Mouse (Mus musculus): ENCODE data around the gene Prkd3. TPM values are rescaled to one million over a fixed set of nuclear protein-coding genes. Genes with fewer than 3 reads are reported as not detected.

The Prkd3 gene
- total and polyA plus RNA-seq, 2 experiments from 2014 or later: 9.6 to 29.7 TPM

DNA sequence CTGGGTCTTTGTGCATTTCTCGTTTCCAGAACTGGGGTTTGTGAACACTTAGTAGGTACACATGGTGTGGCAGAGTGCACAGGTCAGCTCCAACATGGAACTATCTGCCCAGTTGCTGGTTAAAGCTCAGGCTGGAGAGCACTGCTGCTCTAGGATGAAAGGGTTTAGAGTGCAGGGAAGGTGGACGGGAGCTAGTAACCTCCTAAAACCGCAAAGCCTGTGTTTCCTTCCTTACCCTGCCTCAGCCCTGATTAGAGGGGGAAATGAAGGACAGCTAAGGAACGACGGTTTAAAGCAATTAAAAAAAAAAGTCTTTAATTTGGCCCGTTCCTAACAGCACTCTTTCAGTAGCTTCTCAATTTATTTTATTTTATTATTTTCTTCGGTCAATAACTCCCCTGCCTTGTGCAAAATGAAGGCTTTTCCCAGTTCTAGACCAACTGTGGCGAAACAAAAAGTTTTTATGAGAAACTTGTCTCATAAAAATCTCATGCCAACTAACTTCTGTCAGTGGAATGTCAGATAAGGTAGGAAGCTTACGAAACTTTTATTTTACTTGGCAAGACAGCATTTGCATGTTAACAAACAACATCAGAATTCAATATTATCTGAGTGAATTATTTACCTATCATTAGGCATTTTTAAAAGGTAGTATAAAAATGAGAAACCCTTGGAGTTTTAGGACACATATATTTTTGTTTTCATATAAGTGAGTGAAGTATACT is 28.2 kb downstream of the Prkd3 start:
- no peak for ATAC-seq
- H3K27me3 ChIP-seq (ENCODE audit: insufficient read depth, low read length): no peaks in the 10 kb centered on the region
- no peak overlapping the region for H3K27ac ChIP-seq (ENCODE audit: low read depth, low read length)
- no peak for DNase-seq
- H3K4me3 ChIP-seq (ENCODE audit: low read depth, low read length): no peak overlapping the region
- no peaks in the 10 kb centered on the region for H3K4me1 ChIP-seq (ENCODE audit: insufficient read depth)
- H3K9me3 ChIP-seq (ENCODE audit: low read length): no peaks in the 10 kb centered on the region
- H3K36me3 ChIP-seq (ENCODE audit: insufficient read depth): no peaks in the 10 kb centered on the region
- WGBS: 70% methylated on average over 9 of the region's 9 CpGs
- H3K4me2 ChIP-seq (ENCODE audit: low read depth): no peak overlapping the region
- TF ChIP-seq CTCF (IDR thresholded peaks at IDR 0.05; ENCODE audit: low read depth): no peak
- H3K9ac ChIP-seq: no peak overlapping the region

- no peaks in the 10 kb centered on the region for H3K4me1 ChIP-seq (ENCODE audit: insufficient read depth)
- H3K27ac ChIP-seq (ENCODE audit: low read depth, low read length): no peak overlapping the region
- no peak overlapping the region for H3K9ac ChIP-seq
- no peak overlapping the region for H3K4me3 ChIP-seq (ENCODE audit: low read depth, low read length)
- no peak for TF ChIP-seq CTCF (IDR thresholded peaks at IDR 0.05; ENCODE audit: low read depth)
- ATAC-seq (no peak), DNase-seq (no peak)
- H3K4me2 ChIP-seq (ENCODE audit: low read depth): no peak overlapping the region
- H3K36me3 ChIP-seq (ENCODE audit: insufficient read depth): no peaks in the 10 kb centered on the region
- WGBS: 98% methylated on average over 2 of the region's 2 CpGs
- no peaks in the 10 kb centered on the region for H3K27me3 ChIP-seq (ENCODE audit: insufficient read depth, low read length)
- no peaks in the 10 kb centered on the region for H3K9me3 ChIP-seq (ENCODE audit: low read length)
Observed at GRCm38 (mm10) chr17:78991549-78991948, 29.1 kb downstream of the Prkd3 start.

- no peak overlapping the region for H3K9ac ChIP-seq
- no peaks in the 10 kb centered on the region for H3K36me3 ChIP-seq (ENCODE audit: insufficient read depth)
- TF ChIP-seq CTCF (IDR thresholded peaks at IDR 0.05; ENCODE audit: low read depth): no peak
- H3K27me3 ChIP-seq (ENCODE audit: insufficient read depth, low read length): no peaks in the 10 kb centered on the region
- no peaks in the 10 kb centered on the region for H3K9me3 ChIP-seq (ENCODE audit: low read length)
- no peak overlapping the region for H3K4me2 ChIP-seq (ENCODE audit: low read depth)
- ATAC-seq (no peak), DNase-seq (no peak)
- no peaks in the 10 kb centered on the region for H3K4me1 ChIP-seq (ENCODE audit: insufficient read depth)
- no peak overlapping the region for H3K27ac ChIP-seq (ENCODE audit: low read depth, low read length)
- no peak overlapping the region for H3K4me3 ChIP-seq (ENCODE audit: low read depth, low read length)
- WGBS: 81% methylated on average over 8 of the region's 8 CpGs
Observed at GRCm38 (mm10) chr17:78989015-78989414, 31.6 kb downstream of the Prkd3 start.

- H3K4me2 ChIP-seq (ENCODE audit: low read depth): no peak overlapping the region
- no peaks in the 10 kb centered on the region for H3K4me1 ChIP-seq (ENCODE audit: insufficient read depth)
- 0 out of 2 replicates have a peak, but pooled peaks cover 8% of the 10 kb centered on the region for H3K36me3 ChIP-seq (ENCODE audit: insufficient read depth)
- no peak for TF ChIP-seq CTCF (IDR thresholded peaks at IDR 0.05; ENCODE audit: low read depth)
- 93% methylated on average over 3 of the region's 3 CpGs for WGBS
- ATAC-seq (no peak), DNase-seq (no peak)
- no peaks in the 10 kb centered on the region for H3K27me3 ChIP-seq (ENCODE audit: insufficient read depth, low read length)
- H3K9me3 ChIP-seq (ENCODE audit: low read length): no peaks in the 10 kb centered on the region
- H3K4me3 ChIP-seq (ENCODE audit: low read depth, low read length): no peak overlapping the region
- no peak overlapping the region for H3K9ac ChIP-seq
- H3K27ac ChIP-seq (ENCODE audit: low read depth, low read length): no peak overlapping the region
Observed at GRCm38 (mm10) chr17:78983736-78984135, 36.9 kb downstream of the Prkd3 start.

GRCm38 (mm10) chr17:78983166-78983565 is 37.5 kb downstream of the Prkd3 start:
- Histone ChIP-seq H3K9ac (no peak overlapping the region), H3K9me3 (ENCODE audit: low read length) (no peaks in the 10 kb centered on the region), H3K27me3 (ENCODE audit: insufficient read depth, low read length) (no peaks in the 10 kb centered on the region), H3K4me1 (ENCODE audit: insufficient read depth) (no peaks in the 10 kb centered on the region), H3K4me3 (ENCODE audit: low read depth, low read length) (no peak overlapping the region), H3K27ac (ENCODE audit: low read depth, low read length) (no peak overlapping the region), H3K36me3 (ENCODE audit: insufficient read depth) (0 out of 2 replicates have a peak, but pooled peaks cover 8% of the 10 kb centered on the region), H3K4me2 (ENCODE audit: low read depth) (no peak overlapping the region)
- DNase-seq: no peak
- TF ChIP-seq CTCF (IDR thresholded peaks at IDR 0.05; ENCODE audit: low read depth): peak; percentile 44
- WGBS: 92% methylated on average over 8 of the region's 8 CpGs
- no peak for ATAC-seq

- DNase-seq (no peak), ATAC-seq (no peak)
- H3K4me1 ChIP-seq (ENCODE audit: insufficient read depth): no peaks in the 10 kb centered on the region
- H3K27ac ChIP-seq (ENCODE audit: low read depth, low read length): no peak overlapping the region
- WGBS: 82% methylated on average over 3 of the region's 3 CpGs
- no peak overlapping the region for H3K4me3 ChIP-seq (ENCODE audit: low read depth, low read length)
- H3K9me3 ChIP-seq (ENCODE audit: low read length): no peaks in the 10 kb centered on the region
- no peak overlapping the region for H3K4me2 ChIP-seq (ENCODE audit: low read depth)
- no peak for TF ChIP-seq CTCF (IDR thresholded peaks at IDR 0.05; ENCODE audit: low read depth)
- H3K36me3 ChIP-seq (ENCODE audit: insufficient read depth): peaks cover 13% of the 10 kb centered on the region
- H3K27me3 ChIP-seq (ENCODE audit: insufficient read depth, low read length): no peaks in the 10 kb centered on the region
- H3K9ac ChIP-seq: no peak overlapping the region
Observed at GRCm38 (mm10) chr17:78968500-78968899, 52.1 kb downstream of the Prkd3 start.

GRCm38 (mm10) chr17:78966092-78966883 is 54.3 kb downstream of the Prkd3 start:
- WGBS: 90% methylated on average over 11 of the region's 11 CpGs
- DNase-seq (no peak), ATAC-seq (no peak)
- Histone ChIP-seq H3K4me3 (ENCODE audit: low read depth, low read length) (no peak overlapping the region), H3K27ac (ENCODE audit: low read depth, low read length) (no peak overlapping the region), H3K9ac (no peak overlapping the region), H3K4me2 (ENCODE audit: low read depth) (no peak overlapping the region), H3K27me3 (ENCODE audit: insufficient read depth, low read length) (no peaks in the 10 kb centered on the region), H3K36me3 (ENCODE audit: insufficient read depth) (peaks cover 20% of the 10 kb centered on the region), H3K9me3 (ENCODE audit: low read length) (no peaks in the 10 kb centered on the region), H3K4me1 (ENCODE audit: insufficient read depth) (no peaks in the 10 kb centered on the region)
- no peak for TF ChIP-seq CTCF (IDR thresholded peaks at IDR 0.05; ENCODE audit: low read depth)
